Mouse (Mus musculus): ENCODE measurements around the gene Ctsq.

Gene Ctsq

GRCm38 (mm10) chr13:61040531-61040930 lies at the start of gene Ctsq:
Ctsq (minus strand) TSS chr13:61040631.
- TF ChIP-seq GATA4 (IDR thresholded peaks at IDR 0.05; ENCODE audit: insufficient replicate concordance, low read length): no peak

- TF ChIP-seq GATA4 (IDR thresholded peaks at IDR 0.05; ENCODE audit: insufficient replicate concordance, low read length): no peak
Measured at GRCm38 (mm10) chr13:61022785-61023184, 17.6 kb downstream of the Ctsq start.

GRCm38 (mm10) chr13:61021844-61022243 lies 18.6 kb downstream of the Ctsq start:
- no peak for TF ChIP-seq GATA4 (IDR thresholded peaks at IDR 0.05; ENCODE audit: insufficient replicate concordance, low read length)

GRCm38 (mm10) chr13:61010171-61010570 lies 30.3 kb downstream of the Ctsq start:
- TF ChIP-seq GATA4 (IDR thresholded peaks at IDR 0.05; ENCODE audit: insufficient replicate concordance, low read length): no peak

GRCm38 (mm10) chr13:61005859-61006258 lies 34.6 kb downstream of the Ctsq start, which contains the start of gene Ctsj:
Ctsj (minus strand) TSS chr13:61005959.
- TF ChIP-seq GATA4 (IDR thresholded peaks at IDR 0.05; ENCODE audit: insufficient replicate concordance, low read length): no peak

- TF ChIP-seq GATA4 (IDR thresholded peaks at IDR 0.05; ENCODE audit: insufficient replicate concordance, low read length): no peak
Measured at GRCm38 (mm10) chr13:60997600-60997999, 42.8 kb downstream of the Ctsq start.
